Mouse (Mus musculus): ENCODE measurements at regions not wholly inside any gene's neighbourhood (a gene's known extent, or its start where the extent isn't known, plus 50 kb on each side); places are given as distances from the start of the nearest gene placed in this dataset.

DNA sequence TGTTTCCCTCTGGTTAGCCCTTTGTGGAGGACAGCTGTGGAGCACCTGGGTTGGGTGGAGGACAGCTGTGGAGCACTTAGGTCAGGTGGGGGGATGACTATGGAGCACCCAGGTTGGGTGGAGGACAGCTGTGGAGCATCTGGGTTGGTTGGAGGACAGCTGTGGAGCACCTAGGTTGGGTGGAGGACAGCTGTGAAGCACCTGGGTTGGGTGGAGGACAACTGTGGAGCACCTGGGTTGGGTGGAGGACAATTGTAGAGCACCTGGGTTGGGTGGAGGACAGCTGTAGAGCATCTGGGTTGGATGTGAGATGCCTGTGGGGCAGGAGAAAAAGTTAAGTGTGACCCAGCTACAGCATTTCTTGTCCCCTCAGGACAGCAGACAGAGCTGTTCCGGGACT, 77.1 kb upstream of the Mrps10 start:
- DNase-seq (ENCODE audit: extremely low read depth) = no peak
- H3K4me2 ChIP-seq (ENCODE audit: insufficient read depth, low read depth, poor library complexity, severe bottlenecking) = no peak overlapping the region
- H3K79me2 ChIP-seq (replicated peaks; ENCODE audit: control insufficient read depth, extremely low read depth, insufficient read depth, poor library complexity, severe bottlenecking) = no peaks in the 10 kb centered on the region
- peaks cover 0 to 12% of the 10 kb centered on the region in 2 experiments for H3K36me3 ChIP-seq (replicated peaks in 1 of 2; ENCODE audit: control insufficient read depth in 1 of 2, insufficient read depth in 1 of 2, low read length in 1 of 2)
- H3K9ac ChIP-seq (ENCODE audit: insufficient read depth, low read depth) = no peak overlapping the region
- H3K4me3 ChIP-seq (replicated peaks in 1 of 3; ENCODE audit: low read depth in 2 of 3, low read length in 2 of 3, poor library complexity in 1 of 3) = no peak overlapping the region
- no peaks in the 10 kb centered on the region for H3K9me3 ChIP-seq (replicated peaks; ENCODE audit: low read length)
- no peaks in the 10 kb centered on the region for H3K27me3 ChIP-seq (replicated peaks)
- dilution Hi-C loops (cut with MboI; ENCODE audit: extremely low pct_ligation_motif_present, extremely low pct_unique_long_range_greater_than_20kb, low sequenced_read_pairs) (no loop called here), in situ Hi-C loops (cut with MboI; ENCODE audit: low pct_ligation_motif_present, low pct_unique_long_range_greater_than_20kb, low sequenced_read_pairs) (no loop called here)
- no peak for TF ChIP-seq JUN (IDR thresholded peaks at IDR 0.05; ENCODE audit: insufficient read depth, low read depth, low read length)
- TF ChIP-seq ZC3H11A (IDR thresholded peaks at IDR 0.05; ENCODE audit: low read depth, low read length) = no peak
- TF ChIP-seq POLR2A (IDR thresholded peaks at IDR 0.05; ENCODE audit: low read depth, low read length) = no peak
- TF ChIP-seq SIN3A (IDR thresholded peaks at IDR 0.05; ENCODE audit: low read length) = no peak
- no peak for TF ChIP-seq HCFC1 (IDR thresholded peaks at IDR 0.05; ENCODE audit: low read depth, low read length)
- TF ChIP-seq MYC (IDR thresholded peaks at IDR 0.05; ENCODE audit: low read depth, low read length) = no peak
- no peak for TF ChIP-seq CTCF (conservative IDR thresholded peaks at IDR 0.05 in 1 of 2, IDR thresholded peaks at IDR 0.05 in 1 of 2; ENCODE audit: low read depth in 2 of 2, low read length in 2 of 2)
- TF ChIP-seq CHD1 (IDR thresholded peaks at IDR 0.05; ENCODE audit: low read depth, low read length) = no peak
- TF ChIP-seq IRF4 (IDR thresholded peaks at IDR 0.05; ENCODE audit: low read depth, low read length) = no peak
- no peak for TF ChIP-seq GABPA (IDR thresholded peaks at IDR 0.05; ENCODE audit: insufficient replicate concordance, low read depth, low read length)
- TF ChIP-seq SMC3 (IDR thresholded peaks at IDR 0.05; ENCODE audit: low read depth, low read length) = no peak
- no peak for TF ChIP-seq USF1 (IDR thresholded peaks at IDR 0.05; ENCODE audit: low read depth, low read length)
- no peak for TF ChIP-seq POLR2AphosphoS2 (IDR thresholded peaks at IDR 0.05; ENCODE audit: low read depth, low read length)
- no peak overlapping the region for H3K27ac ChIP-seq (ENCODE audit: insufficient read depth, low read depth)
- peaks cover 0 to 33% of the 10 kb centered on the region in 2 experiments; a peak in 3 of 4 replicates for H3K4me1 ChIP-seq (ENCODE audit: control insufficient read depth in 1 of 2, insufficient read depth in 2 of 2)

DNA sequence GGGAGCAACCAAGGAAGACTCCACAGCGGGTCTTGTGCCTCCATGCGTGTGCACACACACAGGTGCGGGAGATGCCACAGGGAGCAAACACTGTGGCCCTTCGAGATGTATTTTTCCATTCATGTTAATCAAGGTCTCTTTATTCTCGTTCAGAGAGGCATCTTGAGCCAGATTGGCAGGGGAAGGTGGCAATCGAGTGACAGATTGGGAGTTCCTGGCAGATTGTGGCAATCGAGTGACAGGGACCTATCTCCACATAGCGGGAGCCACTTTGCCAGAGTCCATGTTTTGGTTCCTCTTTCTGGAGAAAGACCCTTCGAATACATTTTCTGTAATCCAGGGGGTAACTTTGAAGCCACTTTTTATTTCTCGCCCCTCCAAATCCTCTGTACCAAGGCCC, 83.1 kb upstream of the Mrps10 start:
- no peak for TF ChIP-seq ZKSCAN1 (IDR thresholded peaks at IDR 0.05; ENCODE audit: borderline replicate concordance, low read depth, low read length)
- TF ChIP-seq IRF4 (IDR thresholded peaks at IDR 0.05; ENCODE audit: low read depth, low read length) = no peak
- TF ChIP-seq HCFC1 (IDR thresholded peaks at IDR 0.05; ENCODE audit: low read depth, low read length) = no peak
- no peak for TF ChIP-seq MEF2A (IDR thresholded peaks at IDR 0.05; ENCODE audit: borderline replicate concordance, low read depth, low read length)
- TF ChIP-seq CTCF (conservative IDR thresholded peaks at IDR 0.05 in 1 of 2, IDR thresholded peaks at IDR 0.05 in 1 of 2; ENCODE audit: low read depth in 2 of 2, low read length in 2 of 2) = no peak
- TF ChIP-seq ZNF384 (IDR thresholded peaks at IDR 0.05; ENCODE audit: low read depth, low read length) = no peak
- TF ChIP-seq CHD1 (IDR thresholded peaks at IDR 0.05; ENCODE audit: low read depth, low read length) = no peak
- no peak for TF ChIP-seq BHLHE40 (IDR thresholded peaks at IDR 0.05; ENCODE audit: low read depth, low read length)
- no peak for TF ChIP-seq SIN3A (IDR thresholded peaks at IDR 0.05; ENCODE audit: low read length)
- no peak for TF ChIP-seq RCOR1 (conservative IDR thresholded peaks at IDR 0.05; ENCODE audit: low read depth, low read length)
- no peak for TF ChIP-seq SMC3 (IDR thresholded peaks at IDR 0.05; ENCODE audit: low read depth, low read length)
- TF ChIP-seq MAFK (IDR thresholded peaks at IDR 0.05; ENCODE audit: insufficient replicate concordance, low read length) = no peak
- no peak for TF ChIP-seq POLR2AphosphoS2 (IDR thresholded peaks at IDR 0.05; ENCODE audit: low read depth, low read length)
- TF ChIP-seq UBTF (IDR thresholded peaks at IDR 0.05; ENCODE audit: low read depth, low read length) = no peak
- no peak for TF ChIP-seq NELFE (IDR thresholded peaks at IDR 0.05; ENCODE audit: low read depth, low read length)
- TF ChIP-seq POLR2A (IDR thresholded peaks at IDR 0.05; ENCODE audit: low read depth, low read length) = no peak
- TF ChIP-seq RAD21 (IDR thresholded peaks at IDR 0.05; ENCODE audit: low read depth, low read length) = no peak
- Histone ChIP-seq H3K79me2 (replicated peaks; ENCODE audit: control insufficient read depth, extremely low read depth, insufficient read depth, poor library complexity, severe bottlenecking) (no peaks in the 10 kb centered on the region), H3K27me3 (replicated peaks) (no peaks in the 10 kb centered on the region), H3K9ac (ENCODE audit: insufficient read depth, low read depth) (no peak overlapping the region), H3K4me1 (ENCODE audit: control insufficient read depth in 1 of 2, insufficient read depth in 2 of 2) (peaks cover 0 to 8% of the 10 kb centered on the region in 2 experiments; a peak in 1 of 4 replicates), H3K27ac (ENCODE audit: insufficient read depth, low read depth) (no peak overlapping the region), H3K36me3 (replicated peaks in 1 of 2; ENCODE audit: control insufficient read depth in 1 of 2, insufficient read depth in 1 of 2, low read length in 1 of 2) (peaks cover 0 to 14% of the 10 kb centered on the region in 2 experiments), H3K4me2 (ENCODE audit: insufficient read depth, low read depth, poor library complexity, severe bottlenecking) (no peak overlapping the region), H3K4me3 (replicated peaks in 1 of 3; ENCODE audit: low read depth in 2 of 3, low read length in 2 of 3, poor library complexity in 1 of 3) (no peak overlapping the region), H3K9me3 (replicated peaks; ENCODE audit: low read length) (no peaks in the 10 kb centered on the region)
- dilution Hi-C loops (cut with MboI; ENCODE audit: extremely low pct_ligation_motif_present, extremely low pct_unique_long_range_greater_than_20kb, low sequenced_read_pairs) = no loop called here
- in situ Hi-C loops (cut with MboI; ENCODE audit: low pct_ligation_motif_present, low pct_unique_long_range_greater_than_20kb, low sequenced_read_pairs) = no loop called here
- DNase-seq (ENCODE audit: extremely low read depth) = no peak

Measured in CH12.LX (cell line).